Mouse (Mus musculus): ENCODE data around the gene Olfr393.

The Olfr393 gene

DNA sequence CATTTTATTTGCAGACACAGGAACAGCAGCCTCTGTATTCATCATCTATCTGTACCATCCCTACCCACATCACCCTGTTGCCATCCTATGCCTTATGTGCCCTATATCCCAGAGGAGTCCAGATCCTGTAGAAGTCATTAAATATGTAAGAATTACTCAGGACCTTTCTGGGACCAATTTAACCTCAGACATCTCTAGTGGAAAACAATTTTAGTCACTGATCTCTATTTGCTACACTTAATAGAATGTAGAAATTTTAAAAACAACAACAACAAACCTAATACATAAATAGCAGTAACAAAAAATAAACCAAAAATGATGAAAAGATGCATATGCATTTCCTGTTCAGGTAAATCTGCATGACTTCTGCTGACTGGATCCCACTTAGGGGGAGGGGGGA, at the start of gene Olfr393:
Olfr393 (minus strand) TSS at position 101 of the 400 bp plus-strand sequence.

DNA sequence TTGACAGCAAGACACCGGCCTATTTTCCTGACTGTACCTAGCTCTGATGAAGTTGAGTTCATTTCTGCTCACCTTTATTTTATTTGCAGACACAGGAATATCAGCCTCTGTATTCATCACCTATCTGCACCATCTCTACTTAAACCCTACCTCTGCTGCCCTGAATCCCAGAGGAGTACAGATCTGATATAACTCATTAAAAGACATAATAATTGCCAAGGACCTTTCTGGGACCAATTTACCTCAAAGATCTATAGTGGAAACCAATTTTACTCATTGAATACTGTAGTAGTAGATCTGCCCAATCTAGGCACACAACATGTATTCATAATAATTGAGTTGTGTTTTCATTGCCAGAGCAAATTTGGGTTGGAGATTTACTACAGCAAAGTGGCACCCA, 39.4 kb upstream of the Olfr393 start, which contains the start of gene Olfr394:
Olfr394 (minus strand) TSS at position 101 of the 400 bp plus-strand sequence.
- 82% methylated on average over 1 of the region's 1 CpGs for WGBS

DNA sequence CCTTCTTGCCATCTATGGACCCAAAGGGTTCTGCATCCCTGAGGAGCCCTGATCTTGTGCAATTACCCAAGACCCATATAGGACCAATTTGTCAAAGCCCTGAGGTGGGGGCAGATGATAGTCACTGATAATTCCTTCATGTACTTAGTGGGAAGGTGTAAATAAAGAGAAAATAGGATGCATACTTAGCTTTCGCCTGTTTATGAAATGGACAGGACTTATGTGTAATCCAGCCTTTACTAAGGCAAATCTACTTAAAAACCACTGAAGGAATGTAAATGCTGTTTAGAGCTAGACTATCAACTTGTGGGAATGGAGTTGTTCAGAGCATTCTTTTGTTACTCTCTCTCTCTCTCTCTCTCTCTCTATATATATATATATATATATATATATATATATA, 34.3 kb downstream of the Olfr393 start, which contains the start of gene Olfr392:
Olfr392 (minus strand) TSS at position 101 of the 400 bp plus-strand sequence.
- WGBS, result 97% methylated on average over 1 of the region's 1 CpGs

DNA sequence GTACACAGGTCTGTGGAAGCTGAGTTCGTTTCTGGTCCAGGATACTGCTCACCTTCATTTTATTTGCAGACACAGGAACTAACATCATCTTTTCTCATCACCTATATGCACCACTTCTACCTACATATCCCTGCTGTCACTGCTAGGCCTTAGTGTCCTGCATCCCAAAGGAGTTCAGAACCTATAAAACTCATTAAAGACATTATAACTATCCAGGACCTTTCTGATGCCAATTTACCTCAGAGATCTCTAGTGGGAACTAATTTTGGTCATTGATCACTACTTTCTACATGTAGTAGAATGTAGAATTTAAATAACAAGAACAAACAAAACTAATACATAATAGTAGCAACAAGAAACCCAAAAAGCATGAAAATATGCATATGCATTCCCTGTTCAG, 48.3 kb downstream of the Olfr393 start, which contains the start of gene Olfr391-ps:
Olfr391-ps (minus strand) TSS at position 101 of the 400 bp plus-strand sequence.
- WGBS, result 15% methylated on average over 1 of the region's 1 CpGs
